Mouse (Mus musculus) small intestine, adult 2 months (tissue): ENCODE data around the gene Tln2.

ENCODE experiments used
- CTCF ChIP-seq: fragments of 200-500 bp; IDR thresholded peaks from 2 replicates; pipeline ENCODE4 v1.5.1; 2012; ENCODE audit warnings: low read depth, mild to moderate bottlenecking, control low read depth, inconsistent platforms, low read length, moderate library complexity, mixed read lengths; ENCODE audit not compliant: insufficient replicate concordance, insufficient read length; ENCODE audit errors: extremely low read depth
- POLR2A ChIP-seq: fragments of 200-500 bp; IDR thresholded peaks from 2 replicates; pipeline ENCODE4 v1.6.1; 2012; ENCODE audit warnings: low read depth, mild to moderate bottlenecking, control low read depth, inconsistent platforms, low read length, moderate library complexity

- no peak for TF ChIP-seq CTCF
- no peak for TF ChIP-seq POLR2A
Observed at GRCm38 (mm10) chr9:67476184-67476583, 83.3 kb downstream of the Tln2 start.
